Mouse (Mus musculus): ENCODE results near the gene Olfr59. TPM values are rescaled to one million over a fixed set of nuclear protein-coding genes. Genes with fewer than 3 reads are reported as not detected.

Olfr59 gene
- not detected in 2 replicates for polyA plus RNA-seq (2014; fragmentation: Nextera tagmentation; extraction: Ambion mirVana)

DNA sequence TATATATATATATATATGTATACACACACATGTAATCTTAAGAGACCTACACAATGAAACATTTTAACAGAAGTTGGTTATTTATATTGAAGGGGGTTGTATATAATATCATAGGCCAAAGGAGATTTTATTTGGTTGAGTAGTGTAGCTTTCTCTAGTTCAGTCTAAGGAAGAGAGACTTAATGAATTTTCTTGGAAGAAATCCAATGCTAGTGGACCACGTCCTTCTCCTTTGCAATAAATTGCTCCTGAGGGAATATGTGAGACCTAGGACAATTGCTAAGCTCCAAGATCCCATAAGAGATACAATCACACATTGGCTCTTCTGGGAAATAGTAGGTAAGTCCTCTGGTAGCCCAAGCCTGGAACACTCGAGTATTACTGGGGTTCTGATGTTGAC lies at the start of gene Olfr59:
Olfr59 (plus strand) TSS at position 301 of the 400 bp plus-strand sequence.
- no peaks in the 10 kb centered on the region for H3K36me3 ChIP-seq (ENCODE audit: control insufficient read depth, insufficient read depth, low read length)

DNA sequence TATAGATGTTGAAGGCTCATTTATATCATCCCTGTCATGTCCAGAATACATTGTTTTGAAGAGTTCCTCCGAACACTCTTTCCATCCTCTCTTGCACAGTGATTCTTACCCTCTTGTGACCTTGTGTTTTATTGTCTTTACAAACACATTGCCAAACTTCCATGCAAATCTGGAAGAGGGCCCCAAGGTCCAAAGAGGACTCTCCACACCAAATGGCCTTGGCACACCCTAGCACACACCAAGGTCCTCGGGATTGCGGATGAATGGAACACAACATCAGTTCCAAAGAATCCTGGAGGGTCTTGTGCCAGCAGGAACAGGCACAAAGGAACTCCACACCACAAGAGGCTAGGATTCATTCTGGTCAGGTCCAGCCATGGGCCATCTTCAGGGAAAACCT lies 42.3 kb upstream of the Olfr59 start:
- Histone ChIP-seq H3K4me3 (ENCODE audit: control insufficient read depth in 1 of 2, insufficient read depth in 1 of 2, low read depth in 1 of 2, low read length in 2 of 2) (no peak overlapping the region), H3K4me2 (ENCODE audit: low read length) (no peak overlapping the region), H3K27me3 (ENCODE audit: control insufficient read depth, insufficient read depth, low read length) (no peaks in the 10 kb centered on the region), H3K9me3 (ENCODE audit: control insufficient read depth, low read length) (peaks cover 5% of the 10 kb centered on the region; the same call in 1 of the 2 replicates), H3K36me3 (ENCODE audit: control insufficient read depth, insufficient read depth, low read length) (no peaks in the 10 kb centered on the region), H3K4me1 (ENCODE audit: control insufficient read depth in 2 of 2, insufficient read depth in 2 of 2, low read length in 2 of 2) (no peaks in the 10 kb centered on the region), H3K9ac (ENCODE audit: low read length) (no peak overlapping the region), H3K27ac (replicated peaks in 1 of 2; ENCODE audit: control insufficient read depth in 1 of 2, insufficient read depth in 1 of 2, low read depth in 2 of 2, low read length in 2 of 2) (no peak overlapping the region)
- 85% methylated on average over 3 of the region's 3 CpGs for WGBS
- ATAC-seq (ENCODE audit: insufficient number of reproducible peaks, insufficient read depth, low FRiP score, low read depth) = no peak

More for the DNA sequence above, at the start of gene Olfr59:
- Histone ChIP-seq H3K27me3 (ENCODE audit: control insufficient read depth, insufficient read depth, low read length) (no peaks in the 10 kb centered on the region), H3K4me1 (ENCODE audit: control insufficient read depth in 2 of 2, insufficient read depth in 2 of 2, low read length in 2 of 2) (no peaks in the 10 kb centered on the region), H3K9ac (ENCODE audit: low read length) (no peak within 1 kb of the TSS), H3K9me3 (ENCODE audit: control insufficient read depth, low read length) (peaks cover 11% of the 10 kb centered on the region; the same call in 1 of the 2 replicates), H3K4me2 (ENCODE audit: low read length) (no peak within 1 kb of the TSS), H3K27ac (replicated peaks in 1 of 2; ENCODE audit: control insufficient read depth in 1 of 2, insufficient read depth in 1 of 2, low read depth in 2 of 2, low read length in 2 of 2) (no peak within 1 kb of the TSS), H3K4me3 (ENCODE audit: control insufficient read depth in 1 of 2, insufficient read depth in 1 of 2, low read depth in 1 of 2, low read length in 2 of 2) (no peak within 1 kb of the TSS)
- 49% methylated on average over 2 of the region's 2 CpGs for WGBS
- no peak for ATAC-seq (ENCODE audit: insufficient number of reproducible peaks, insufficient read depth, low FRiP score, low read depth)

DNA sequence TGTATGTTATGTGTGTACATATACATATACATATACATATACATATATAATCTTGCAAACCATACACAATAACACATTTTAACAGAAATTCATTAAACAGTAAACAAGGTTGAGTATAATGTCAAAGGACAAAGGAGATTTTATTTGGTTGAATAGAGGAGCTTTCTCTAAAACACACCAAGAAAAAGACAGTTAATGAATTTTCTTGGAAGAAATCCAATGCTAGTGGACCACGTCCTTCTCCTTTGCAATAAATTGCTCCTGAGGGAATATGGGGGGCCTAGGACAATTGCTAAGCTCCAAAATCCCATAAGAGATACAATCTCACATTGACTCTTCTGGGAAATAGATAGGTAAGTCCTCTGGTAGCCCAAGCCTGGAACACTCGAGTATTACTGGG lies 24.0 kb upstream of the Olfr59 start, which contains the start of gene Olfr406:
Olfr406 (plus strand) TSS at position 301 of the 400 bp plus-strand sequence.
- Histone ChIP-seq H3K27ac (replicated peaks in 1 of 2; ENCODE audit: control insufficient read depth in 1 of 2, insufficient read depth in 1 of 2, low read depth in 2 of 2, low read length in 2 of 2) (no peak within 1 kb of the TSS), H3K4me1 (ENCODE audit: control insufficient read depth in 2 of 2, insufficient read depth in 2 of 2, low read length in 2 of 2) (no peaks in the 10 kb centered on the region), H3K9ac (ENCODE audit: low read length) (no peak within 1 kb of the TSS), H3K27me3 (ENCODE audit: control insufficient read depth, insufficient read depth, low read length) (no peaks in the 10 kb centered on the region), H3K4me2 (ENCODE audit: low read length) (no peak within 1 kb of the TSS), H3K36me3 (ENCODE audit: control insufficient read depth, insufficient read depth, low read length) (no peaks in the 10 kb centered on the region), H3K9me3 (ENCODE audit: control insufficient read depth, low read length) (no peaks in the 10 kb centered on the region), H3K4me3 (ENCODE audit: control insufficient read depth in 1 of 2, insufficient read depth in 1 of 2, low read depth in 1 of 2, low read length in 2 of 2) (no peak within 1 kb of the TSS)
- WGBS = 42% methylated on average over 2 of the region's 2 CpGs
- no peak for ATAC-seq (ENCODE audit: insufficient number of reproducible peaks, insufficient read depth, low FRiP score, low read depth)

DNA sequence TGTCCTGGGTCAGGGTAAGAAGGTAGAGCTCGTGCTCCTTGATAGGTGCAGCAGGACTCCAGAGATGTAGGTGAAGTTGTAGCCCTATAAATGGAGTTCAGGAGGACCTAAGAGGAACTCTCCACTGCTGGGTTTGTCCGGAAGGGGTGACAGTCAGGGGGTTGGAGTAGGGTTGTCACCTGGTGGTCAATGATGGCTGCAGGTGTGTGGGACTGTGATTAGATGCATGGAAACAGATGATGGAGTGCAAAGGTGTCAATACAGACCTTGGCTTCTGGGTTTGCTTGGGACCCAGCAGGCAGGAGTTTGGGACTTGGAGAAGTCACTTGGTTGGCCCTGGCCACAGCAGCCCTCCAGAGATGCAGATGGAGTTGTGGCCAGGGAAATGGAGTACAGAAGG lies 3.7 kb downstream of the Olfr59 start:
- no peak for ATAC-seq (ENCODE audit: insufficient number of reproducible peaks, insufficient read depth, low FRiP score, low read depth)
- no peaks in the 10 kb centered on the region for H3K4me1 ChIP-seq (ENCODE audit: control insufficient read depth in 2 of 2, insufficient read depth in 2 of 2, low read length in 2 of 2)
- WGBS = 44% methylated on average over 2 of the region's 2 CpGs
- H3K9ac ChIP-seq (ENCODE audit: low read length) = no peak overlapping the region
- no peaks in the 10 kb centered on the region for H3K27me3 ChIP-seq (ENCODE audit: control insufficient read depth, insufficient read depth, low read length)
- no peak overlapping the region for H3K27ac ChIP-seq (replicated peaks in 1 of 2; ENCODE audit: control insufficient read depth in 1 of 2, insufficient read depth in 1 of 2, low read depth in 2 of 2, low read length in 2 of 2)
- H3K4me2 ChIP-seq (ENCODE audit: low read length) = no peak overlapping the region
- no peaks in the 10 kb centered on the region for H3K9me3 ChIP-seq (ENCODE audit: control insufficient read depth, low read length)
- H3K4me3 ChIP-seq (ENCODE audit: control insufficient read depth in 1 of 2, insufficient read depth in 1 of 2, low read depth in 1 of 2, low read length in 2 of 2) = no peak overlapping the region
- H3K36me3 ChIP-seq (ENCODE audit: control insufficient read depth, insufficient read depth, low read length) = no peaks in the 10 kb centered on the region

DNA sequence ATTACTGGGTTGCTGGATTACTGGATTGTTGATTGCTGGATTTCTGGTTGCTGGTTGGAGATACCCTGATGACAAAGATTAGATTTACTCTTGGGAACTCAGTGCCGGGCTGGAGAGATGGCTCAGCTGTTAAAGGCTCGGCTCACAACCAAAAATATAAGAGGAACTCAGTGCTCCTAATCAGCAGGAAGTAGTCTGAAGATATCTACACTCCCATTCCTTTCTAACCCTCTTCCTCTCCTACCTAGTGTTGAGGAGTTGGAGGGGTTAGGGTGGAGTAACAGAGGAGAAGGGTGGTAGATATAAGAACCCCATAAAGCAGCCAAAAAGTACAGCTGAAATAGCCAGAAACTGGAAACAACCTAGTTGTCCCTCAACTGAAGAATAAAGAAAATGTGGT lies 42.5 kb downstream of the Olfr59 start:
- Histone ChIP-seq H3K4me3 (ENCODE audit: control insufficient read depth in 1 of 2, insufficient read depth in 1 of 2, low read depth in 1 of 2, low read length in 2 of 2) (no peak overlapping the region), H3K9me3 (ENCODE audit: control insufficient read depth, low read length) (no peaks in the 10 kb centered on the region), H3K36me3 (ENCODE audit: control insufficient read depth, insufficient read depth, low read length) (no peaks in the 10 kb centered on the region), H3K9ac (ENCODE audit: low read length) (no peak overlapping the region), H3K27me3 (ENCODE audit: control insufficient read depth, insufficient read depth, low read length) (no peaks in the 10 kb centered on the region), H3K4me1 (ENCODE audit: control insufficient read depth in 2 of 2, insufficient read depth in 2 of 2, low read length in 2 of 2) (no peaks in the 10 kb centered on the region), H3K27ac (replicated peaks in 1 of 2; ENCODE audit: control insufficient read depth in 1 of 2, insufficient read depth in 1 of 2, low read depth in 2 of 2, low read length in 2 of 2) (no peak overlapping the region), H3K4me2 (ENCODE audit: low read length) (no peak overlapping the region)
- ATAC-seq (ENCODE audit: insufficient number of reproducible peaks, insufficient read depth, low FRiP score, low read depth) = no peak
- WGBS = 47% methylated on average over 2 of the region's 2 CpGs

DNA sequence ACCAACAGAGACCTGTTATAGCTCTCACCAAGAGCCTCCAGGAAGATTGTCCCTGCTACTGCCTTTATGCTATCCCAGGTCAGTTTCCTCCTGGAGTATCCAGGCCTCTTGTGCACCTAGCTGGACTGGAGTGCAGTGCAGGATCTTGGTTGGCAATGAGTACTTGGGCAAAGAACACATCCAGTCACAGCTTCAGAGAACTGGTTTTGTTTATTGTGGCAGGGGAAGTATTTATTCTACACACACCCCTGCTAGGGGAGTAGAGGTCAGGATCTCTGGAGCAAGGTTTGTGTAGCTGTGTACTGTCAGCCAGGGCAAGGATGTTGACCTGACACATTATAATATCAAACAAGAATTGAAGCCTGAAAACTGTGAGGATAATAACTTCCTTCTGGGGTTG lies 45.2 kb downstream of the Olfr59 start:
- H3K27me3 ChIP-seq (ENCODE audit: control insufficient read depth, insufficient read depth, low read length) = no peaks in the 10 kb centered on the region
- no peak overlapping the region for H3K4me2 ChIP-seq (ENCODE audit: low read length)
- H3K9ac ChIP-seq (ENCODE audit: low read length) = no peak overlapping the region
- H3K4me3 ChIP-seq (ENCODE audit: control insufficient read depth in 1 of 2, insufficient read depth in 1 of 2, low read depth in 1 of 2, low read length in 2 of 2) = no peak overlapping the region
- H3K36me3 ChIP-seq (ENCODE audit: control insufficient read depth, insufficient read depth, low read length) = no peaks in the 10 kb centered on the region
- ATAC-seq (ENCODE audit: insufficient number of reproducible peaks, insufficient read depth, low FRiP score, low read depth) = no peak
- no peaks in the 10 kb centered on the region for H3K4me1 ChIP-seq (ENCODE audit: control insufficient read depth in 2 of 2, insufficient read depth in 2 of 2, low read length in 2 of 2)
- no peaks in the 10 kb centered on the region for H3K9me3 ChIP-seq (ENCODE audit: control insufficient read depth, low read length)
- no peak overlapping the region for H3K27ac ChIP-seq (replicated peaks in 1 of 2; ENCODE audit: control insufficient read depth in 1 of 2, insufficient read depth in 1 of 2, low read depth in 2 of 2, low read length in 2 of 2)

DNA sequence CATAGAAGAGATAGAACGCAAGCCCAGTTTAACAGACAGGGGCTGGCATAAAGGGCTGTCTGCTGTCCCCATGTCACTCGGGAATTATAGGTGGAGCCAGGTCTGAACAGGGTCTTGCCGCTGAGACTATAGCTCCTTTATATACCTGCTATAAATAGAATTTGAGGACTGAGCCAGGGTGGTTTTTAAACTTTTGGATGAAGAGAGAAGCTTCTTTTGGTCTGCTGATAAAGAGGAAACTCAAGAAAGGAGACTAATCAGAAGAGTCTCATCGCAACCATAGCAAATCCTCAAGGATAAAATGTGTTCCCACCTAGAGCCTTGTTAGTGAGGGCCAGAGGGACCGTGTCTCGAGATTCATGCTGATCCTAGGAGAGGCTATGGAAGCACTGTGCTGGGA lies 54.4 kb downstream of the Olfr59 start, which contains the start of gene Olfr410:
Olfr410 (minus strand) TSS at position 101 of the 400 bp plus-strand sequence.
- no peak for ATAC-seq (ENCODE audit: insufficient number of reproducible peaks, insufficient read depth, low FRiP score, low read depth)
- no peaks in the 10 kb centered on the region for H3K4me1 ChIP-seq (ENCODE audit: control insufficient read depth in 2 of 2, insufficient read depth in 2 of 2, low read length in 2 of 2)
- WGBS = 74% methylated on average over 6 of the region's 6 CpGs

More for the DNA sequence above, 54.4 kb downstream of the Olfr59 start, which contains the start of gene Olfr410:
- Histone ChIP-seq H3K4me2 (ENCODE audit: low read length) (no peak within 1 kb of the TSS), H3K27me3 (ENCODE audit: control insufficient read depth, insufficient read depth, low read length) (no peaks in the 10 kb centered on the region), H3K36me3 (ENCODE audit: control insufficient read depth, insufficient read depth, low read length) (no peaks in the 10 kb centered on the region), H3K27ac (replicated peaks in 1 of 2; ENCODE audit: control insufficient read depth in 1 of 2, insufficient read depth in 1 of 2, low read depth in 2 of 2, low read length in 2 of 2) (no peak within 1 kb of the TSS), H3K9me3 (ENCODE audit: control insufficient read depth, low read length) (no peaks in the 10 kb centered on the region), H3K9ac (ENCODE audit: low read length) (no peak within 1 kb of the TSS), H3K4me3 (ENCODE audit: control insufficient read depth in 1 of 2, insufficient read depth in 1 of 2, low read depth in 1 of 2, low read length in 2 of 2) (no peak within 1 kb of the TSS)

Measured in heart, embryonic 14.5 days (tissue).